Mouse (Mus musculus): ENCODE results near the gene Mpc1. TPM values are rescaled to one million over a fixed set of nuclear protein-coding genes. Genes with fewer than 3 reads are reported as not detected.

Mpc1 gene
- polyA plus RNA-seq (2014; fragmentation: Nextera tagmentation; extraction: Ambion mirVana) = 182 and 183 TPM in 2 replicates

- Histone ChIP-seq H3K9ac (replicated peaks; ENCODE audit: low read depth, low read length) (peak within 1 kb of the TSS; percentile 76), H3K9me3 (ENCODE audit: control insufficient read depth, low read depth, low read length) (no peaks in the 10 kb centered on the region), H3K36me3 (ENCODE audit: control insufficient read depth, insufficient read depth, low read length) (no peaks in the 10 kb centered on the region), H3K4me1 (ENCODE audit: control insufficient read depth, insufficient read depth, low read length) (0 out of 2 replicates have a peak, but pooled peaks cover 3% of the 10 kb centered on the region), H3K27me3 (ENCODE audit: control insufficient read depth, insufficient read depth, low read length) (no peaks in the 10 kb centered on the region), H3K27ac (ENCODE audit: low read length) (peak within 1 kb of the TSS; percentile 93), H3K4me2 (replicated peaks; ENCODE audit: low read depth, low read length) (peak within 1 kb of the TSS; percentile 100), H3K4me3 (ENCODE audit: low read depth, low read length) (peak within 1 kb of the TSS; percentile 87)
- 1% methylated on average over 34 of the region's 35 CpGs for WGBS
- peak; percentile 67 for ATAC-seq (ENCODE audit: insufficient number of reproducible peaks, insufficient read depth, low FRiP score, low read depth)
Observed at GRCm38 (mm10) chr17:8282821-8283525, at the start of gene Mpc1. TSS of gene Mpc1 (plus strand) at chr17:8282904.

- Histone ChIP-seq H3K4me1 (ENCODE audit: control insufficient read depth, insufficient read depth, low read length) (no peaks in the 10 kb centered on the region), H3K9ac (replicated peaks; ENCODE audit: low read depth, low read length) (no peak overlapping the region), H3K27ac (ENCODE audit: low read length) (no peak overlapping the region), H3K36me3 (ENCODE audit: control insufficient read depth, insufficient read depth, low read length) (no peaks in the 10 kb centered on the region), H3K27me3 (ENCODE audit: control insufficient read depth, insufficient read depth, low read length) (no peaks in the 10 kb centered on the region), H3K4me2 (replicated peaks; ENCODE audit: low read depth, low read length) (no peak overlapping the region), H3K4me3 (ENCODE audit: low read depth, low read length) (no peak overlapping the region), H3K9me3 (ENCODE audit: control insufficient read depth, low read depth, low read length) (no peaks in the 10 kb centered on the region)
- ATAC-seq (ENCODE audit: insufficient number of reproducible peaks, insufficient read depth, low FRiP score, low read depth) = no peak
- 53% methylated on average over 15 of the region's 15 CpGs for WGBS
Observed at GRCm38 (mm10) chr17:8233618-8234214, 49.0 kb upstream of the Mpc1 start.

- H3K27me3 ChIP-seq (ENCODE audit: control insufficient read depth, insufficient read depth, low read length) = no peaks in the 10 kb centered on the region
- no peak overlapping the region for H3K27ac ChIP-seq (ENCODE audit: low read length)
- ATAC-seq (ENCODE audit: insufficient number of reproducible peaks, insufficient read depth, low FRiP score, low read depth) = no peak
- no peak overlapping the region for H3K9ac ChIP-seq (replicated peaks; ENCODE audit: low read depth, low read length)
- H3K4me3 ChIP-seq (ENCODE audit: low read depth, low read length) = no peak overlapping the region
- 81% methylated on average over 4 of the region's 4 CpGs for WGBS
- H3K4me2 ChIP-seq (replicated peaks; ENCODE audit: low read depth, low read length) = no peak overlapping the region
- no peaks in the 10 kb centered on the region for H3K4me1 ChIP-seq (ENCODE audit: control insufficient read depth, insufficient read depth, low read length)
- no peaks in the 10 kb centered on the region for H3K36me3 ChIP-seq (ENCODE audit: control insufficient read depth, insufficient read depth, low read length)
- no peaks in the 10 kb centered on the region for H3K9me3 ChIP-seq (ENCODE audit: control insufficient read depth, low read depth, low read length)
Observed at GRCm38 (mm10) chr17:8234537-8234936, 48.2 kb upstream of the Mpc1 start.

GRCm38 (mm10) chr17:8235743-8236142 lies 47.0 kb upstream of the Mpc1 start, which contains the start of gene Ccr6:
TSS of gene Ccr6 (plus strand) at chr17:8236043.
- no peaks in the 10 kb centered on the region for H3K36me3 ChIP-seq (ENCODE audit: control insufficient read depth, insufficient read depth, low read length)
- no peak within 1 kb of the TSS for H3K4me2 ChIP-seq (replicated peaks; ENCODE audit: low read depth, low read length)
- no peak for ATAC-seq (ENCODE audit: insufficient number of reproducible peaks, insufficient read depth, low FRiP score, low read depth)
- no peaks in the 10 kb centered on the region for H3K9me3 ChIP-seq (ENCODE audit: control insufficient read depth, low read depth, low read length)
- no peak within 1 kb of the TSS for H3K4me3 ChIP-seq (ENCODE audit: low read depth, low read length)
- no peaks in the 10 kb centered on the region for H3K27me3 ChIP-seq (ENCODE audit: control insufficient read depth, insufficient read depth, low read length)
- no peak within 1 kb of the TSS for H3K27ac ChIP-seq (ENCODE audit: low read length)
- H3K4me1 ChIP-seq (ENCODE audit: control insufficient read depth, insufficient read depth, low read length) = no peaks in the 10 kb centered on the region
- WGBS = 76% methylated on average over 3 of the region's 3 CpGs
- H3K9ac ChIP-seq (replicated peaks; ENCODE audit: low read depth, low read length) = no peak within 1 kb of the TSS

DNA sequence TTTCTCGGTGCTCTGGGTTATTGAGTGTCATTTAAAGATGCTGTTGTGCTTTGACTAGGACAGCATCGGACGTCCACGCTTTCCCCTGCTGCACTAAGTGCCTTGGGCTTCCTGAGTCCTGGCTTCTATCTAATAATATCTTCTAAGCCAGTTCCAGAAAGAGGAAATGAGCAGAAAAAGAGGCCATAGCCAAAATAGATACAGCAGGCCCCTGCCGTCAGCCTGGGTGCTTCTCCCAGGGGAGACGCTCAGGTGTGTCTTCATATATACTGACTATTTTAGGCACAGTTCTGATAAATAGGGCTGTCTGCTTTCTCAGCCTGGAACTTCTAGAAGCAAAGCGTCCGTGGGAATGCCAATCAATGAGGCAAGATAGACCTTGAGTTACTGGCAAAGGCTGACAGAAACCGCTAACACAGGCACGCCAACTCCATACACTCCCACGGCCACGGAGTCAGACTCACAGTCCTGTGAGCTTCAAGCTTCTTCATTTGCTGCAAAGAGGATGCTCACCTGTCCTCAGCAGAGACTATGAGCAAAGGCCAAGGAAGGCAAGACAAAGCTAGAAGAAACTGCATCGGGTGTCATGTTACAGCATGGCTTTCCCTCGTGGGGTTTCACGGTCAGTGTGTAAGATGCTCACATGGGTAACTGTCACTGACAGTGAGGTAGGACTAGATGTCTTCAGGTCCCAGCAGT lies 44.5 kb upstream of the Mpc1 start:
- no peak for ATAC-seq (ENCODE audit: insufficient number of reproducible peaks, insufficient read depth, low FRiP score, low read depth)
- Histone ChIP-seq H3K9me3 (ENCODE audit: control insufficient read depth, low read depth, low read length) (no peaks in the 10 kb centered on the region), H3K4me3 (ENCODE audit: low read depth, low read length) (no peak overlapping the region), H3K4me1 (ENCODE audit: control insufficient read depth, insufficient read depth, low read length) (no peaks in the 10 kb centered on the region), H3K27me3 (ENCODE audit: control insufficient read depth, insufficient read depth, low read length) (no peaks in the 10 kb centered on the region), H3K36me3 (ENCODE audit: control insufficient read depth, insufficient read depth, low read length) (no peaks in the 10 kb centered on the region), H3K4me2 (replicated peaks; ENCODE audit: low read depth, low read length) (no peak overlapping the region), H3K27ac (ENCODE audit: low read length) (no peak overlapping the region), H3K9ac (replicated peaks; ENCODE audit: low read depth, low read length) (no peak overlapping the region)
- 72% methylated on average over 15 of the region's 15 CpGs for WGBS

- Histone ChIP-seq H3K36me3 (ENCODE audit: control insufficient read depth, insufficient read depth, low read length) (no peaks in the 10 kb centered on the region), H3K27me3 (ENCODE audit: control insufficient read depth, insufficient read depth, low read length) (no peaks in the 10 kb centered on the region), H3K9me3 (ENCODE audit: control insufficient read depth, low read depth, low read length) (no peaks in the 10 kb centered on the region), H3K4me3 (ENCODE audit: low read depth, low read length) (no peak overlapping the region), H3K4me2 (replicated peaks; ENCODE audit: low read depth, low read length) (no peak overlapping the region), H3K4me1 (ENCODE audit: control insufficient read depth, insufficient read depth, low read length) (peaks cover 2% of the 10 kb centered on the region; the same call in 1 of the 2 replicates), H3K27ac (ENCODE audit: low read length) (no peak overlapping the region), H3K9ac (replicated peaks; ENCODE audit: low read depth, low read length) (no peak overlapping the region)
- no peak for ATAC-seq (ENCODE audit: insufficient number of reproducible peaks, insufficient read depth, low FRiP score, low read depth)
- 85% methylated on average over 3 of the region's 3 CpGs for WGBS
Observed at GRCm38 (mm10) chr17:8239561-8239960, 43.1 kb upstream of the Mpc1 start.

GRCm38 (mm10) chr17:8240517-8240916 lies 42.2 kb upstream of the Mpc1 start:
- 64% methylated on average over 4 of the region's 4 CpGs for WGBS
- Histone ChIP-seq H3K9ac (replicated peaks; ENCODE audit: low read depth, low read length) (no peak overlapping the region), H3K4me1 (ENCODE audit: control insufficient read depth, insufficient read depth, low read length) (peaks cover 3% of the 10 kb centered on the region; the same call in 1 of the 2 replicates), H3K9me3 (ENCODE audit: control insufficient read depth, low read depth, low read length) (no peaks in the 10 kb centered on the region), H3K4me3 (ENCODE audit: low read depth, low read length) (no peak overlapping the region), H3K36me3 (ENCODE audit: control insufficient read depth, insufficient read depth, low read length) (no peaks in the 10 kb centered on the region), H3K27me3 (ENCODE audit: control insufficient read depth, insufficient read depth, low read length) (no peaks in the 10 kb centered on the region), H3K4me2 (replicated peaks; ENCODE audit: low read depth, low read length) (no peak overlapping the region), H3K27ac (ENCODE audit: low read length) (no peak overlapping the region)
- ATAC-seq (ENCODE audit: insufficient number of reproducible peaks, insufficient read depth, low FRiP score, low read depth) = no peak

DNA sequence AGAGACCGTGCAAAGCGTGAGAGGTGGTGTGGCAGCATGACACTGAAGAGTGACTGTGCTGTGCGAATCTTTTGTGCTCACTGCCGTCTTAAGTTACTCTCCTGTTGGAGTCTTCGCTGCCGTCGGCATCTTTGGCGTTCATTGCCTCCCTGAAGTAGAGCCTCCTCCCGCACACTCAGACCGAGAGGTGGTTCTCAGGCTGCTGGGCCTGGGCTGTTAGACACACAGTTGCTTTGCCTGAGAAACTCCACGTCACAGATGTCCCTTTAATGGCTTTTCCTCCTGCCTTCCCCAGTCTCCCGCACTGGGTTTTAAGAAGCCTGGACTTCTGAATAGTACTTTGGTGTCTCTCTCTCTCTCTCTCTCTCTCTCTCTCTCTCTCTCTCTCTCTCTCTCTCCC lies 41.1 kb upstream of the Mpc1 start:
- H3K27ac ChIP-seq (ENCODE audit: low read length) = no peak overlapping the region
- H3K9ac ChIP-seq (replicated peaks; ENCODE audit: low read depth, low read length) = no peak overlapping the region
- H3K4me3 ChIP-seq (ENCODE audit: low read depth, low read length) = no peak overlapping the region
- H3K4me2 ChIP-seq (replicated peaks; ENCODE audit: low read depth, low read length) = no peak overlapping the region
- WGBS = 74% methylated on average over 12 of the region's 12 CpGs
- H3K4me1 ChIP-seq (ENCODE audit: control insufficient read depth, insufficient read depth, low read length) = peaks cover 3% of the 10 kb centered on the region; the same call in 1 of the 2 replicates
- ATAC-seq (ENCODE audit: insufficient number of reproducible peaks, insufficient read depth, low FRiP score, low read depth) = no peak
- no peaks in the 10 kb centered on the region for H3K9me3 ChIP-seq (ENCODE audit: control insufficient read depth, low read depth, low read length)
- H3K27me3 ChIP-seq (ENCODE audit: control insufficient read depth, insufficient read depth, low read length) = no peaks in the 10 kb centered on the region
- no peaks in the 10 kb centered on the region for H3K36me3 ChIP-seq (ENCODE audit: control insufficient read depth, insufficient read depth, low read length)
